Comparison of ENCODE assay signal across 8 mouse cellular contexts in the genomic region with DNA sequence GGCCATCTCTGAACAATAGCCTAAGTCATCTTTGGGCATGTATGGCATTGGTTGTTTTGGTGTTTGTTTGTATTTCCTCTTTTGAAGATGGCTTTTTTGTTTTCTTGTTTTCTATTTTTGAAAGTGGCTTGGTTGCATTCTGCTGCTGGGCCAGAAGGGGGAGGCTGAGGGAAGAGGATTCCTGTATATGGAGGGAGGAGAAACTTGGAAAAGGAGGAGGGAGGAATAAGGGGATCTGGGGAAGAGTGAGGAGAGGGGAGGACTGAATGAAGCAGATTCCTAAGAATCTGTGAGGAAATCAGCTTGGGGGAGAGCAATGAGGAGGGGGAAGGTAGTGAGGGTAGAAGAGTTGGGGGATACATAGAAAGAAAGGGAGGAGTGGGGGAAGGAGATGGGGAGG.
A peak's percentile ranks its signal among the peaks of the same experiment; 100 is the strongest.
DNase-seq lines count a peak whose midpoint lies in the region; ATAC-seq and TF ChIP-seq lines count a peak whose summit lies in the region.

No protein-coding gene starts in this region.

- peak; percentile 81 for TF ChIP-seq CTCF in kidney, postnatal 0 days (IDR thresholded peaks at IDR 0.05; ENCODE audit: low read depth)

- H3K27me3 ChIP-seq in kidney, postnatal 0 days (ENCODE audit: insufficient read depth, low read length): 0 out of 2 replicates have a peak, but pooled peaks cover 4% of the 10 kb centered on the region
- no peaks in the 10 kb centered on the region for H3K27me3 ChIP-seq in forebrain, embryonic 15.5 days

- no peak overlapping the region for H3K9ac ChIP-seq in kidney, postnatal 0 days (ENCODE audit: low read depth, low read length)
- H3K9ac ChIP-seq in forebrain, embryonic 15.5 days (replicated peaks): no peak overlapping the region

- H3K27ac ChIP-seq in kidney, postnatal 0 days: no peak overlapping the region
- H3K27ac ChIP-seq in forebrain, embryonic 15.5 days (replicated peaks): no peak overlapping the region

- H3K4me2 ChIP-seq in kidney, postnatal 0 days (ENCODE audit: low read length): no peak overlapping the region
- no peak overlapping the region for H3K4me2 ChIP-seq in forebrain, embryonic 15.5 days (replicated peaks)

- no peak for ATAC-seq in kidney, postnatal 0 days (replicated peaks; ENCODE audit: low FRiP score, low read depth)
- peak; percentile 58; the same call in 1 of the 2 replicates for ATAC-seq in forebrain, embryonic 15.5 days (replicated peaks)
- ATAC-seq in monocyte, adult 5-6 weeks (replicated peaks; ENCODE audit: insufficient number of reproducible peaks, low FRiP score, low TSS enrichment, poor library complexity, severe bottlenecking): no peak

- H3K4me3 ChIP-seq in kidney, postnatal 0 days (replicated peaks; ENCODE audit: low read depth, low read length): no peak overlapping the region
- H3K4me3 ChIP-seq in forebrain, embryonic 15.5 days: no peak overlapping the region

- DNase-seq in kidney, postnatal 0 days (ENCODE audit: low spot score): peak; percentile 86
- DNase-seq in kidney, adult 11 months: no peak
- peak; percentile 54 for DNase-seq in NIH3T3 (ENCODE audit: low read depth)
- peak; percentile 59 for DNase-seq in brain, adult 2 months (ENCODE audit: low read depth, low spot score)
- DNase-seq in lung, postnatal 10 days: peak; percentile 67
- no peak for DNase-seq in thymus, postnatal 14 days

- no peaks in the 10 kb centered on the region for H3K36me3 ChIP-seq in kidney, postnatal 0 days (ENCODE audit: insufficient read depth, low read length)
- no peaks in the 10 kb centered on the region for H3K36me3 ChIP-seq in forebrain, embryonic 15.5 days

- no peaks in the 10 kb centered on the region for H3K9me3 ChIP-seq in kidney, postnatal 0 days (replicated peaks; ENCODE audit: low read length)
- no peaks in the 10 kb centered on the region for H3K9me3 ChIP-seq in forebrain, embryonic 15.5 days

- H3K4me1 ChIP-seq in kidney, postnatal 0 days (replicated peaks; ENCODE audit: insufficient read depth, low read length): no peaks in the 10 kb centered on the region
- H3K4me1 ChIP-seq in forebrain, embryonic 15.5 days: peaks cover 19% of the 10 kb centered on the region

Comparison
In these comparisons a context has a peak if more than half of its experiments do, and no peak if none do; other contexts are left out.
1. DNase-seq: peak in kidney, postnatal 0 days (single experiment), NIH3T3 (single experiment), brain, adult 2 months (single experiment) and lung, postnatal 10 days (single experiment); none in kidney, adult 11 months (single experiment) and thymus, postnatal 14 days (single experiment).